ENCODE assay signal across 25 mouse cellular contexts in the genomic region with DNA sequence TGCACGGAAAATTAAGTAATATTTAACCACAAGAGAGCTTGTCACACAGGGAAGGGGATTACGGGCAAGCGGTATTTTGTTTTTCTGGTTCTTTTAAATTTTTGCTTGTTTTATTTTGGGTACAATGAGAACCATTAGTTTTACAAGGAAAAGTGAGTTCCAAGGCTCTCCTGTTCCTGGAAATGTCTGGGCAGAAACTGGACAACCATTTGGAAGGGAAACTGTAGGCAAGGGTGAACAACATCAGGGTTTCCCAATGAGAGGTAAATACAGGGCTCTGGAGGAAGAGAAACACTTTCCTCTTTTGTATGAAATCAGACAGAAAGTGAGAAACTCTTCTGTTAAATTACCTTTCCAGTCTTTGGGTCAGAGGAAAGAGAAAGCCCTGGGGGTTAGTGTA.
"Had no signal": no experiment of that assay in that cellular context is flagged by ENCODE, and none has a peak within 500 bp of the region (broad histone marks: within the 10 kb centered on the region; RNA-seq: fewer than 3 reads in every experiment).

No protein-coding gene starts in this region.

- H3K27me3 ChIP-seq: hindbrain, embryonic 12.5 days; intestine, embryonic 15.5 days; kidney, embryonic 15.5 days; limb, embryonic 13.5 days; limb, embryonic 15.5 days had no signal

- H3K36me3 ChIP-seq: hindbrain, embryonic 10.5 days; hindbrain, embryonic 12.5 days; intestine, embryonic 15.5 days; kidney, embryonic 15.5 days had no signal

- H3K9me3 ChIP-seq: hindbrain, embryonic 10.5 days; hindbrain, embryonic 12.5 days; intestine, embryonic 15.5 days; kidney, embryonic 15.5 days; limb, embryonic 13.5 days; limb, embryonic 15.5 days had no signal

- H3K4me3 ChIP-seq: gastrocnemius, adult 2 months; heart, adult 2 months; hindbrain, embryonic 10.5 days; hindbrain, embryonic 12.5 days; intestine, embryonic 15.5 days; kidney, embryonic 15.5 days; limb, embryonic 13.5 days; limb, embryonic 15.5 days had no signal

- H3K4me2 ChIP-seq: heart, embryonic 11.5 days; hindbrain, embryonic 12.5 days; hindbrain, embryonic 14.5 days; intestine, embryonic 15.5 days; kidney, embryonic 15.5 days; limb, embryonic 13.5 days; limb, embryonic 15.5 days; liver, embryonic 11.5 days had no signal

- H3K27ac ChIP-seq: gastrocnemius, adult 2 months; heart, adult 2 months; hindbrain, embryonic 10.5 days; hindbrain, embryonic 12.5 days; hindbrain, embryonic 14.5 days; intestine, embryonic 15.5 days; kidney, embryonic 15.5 days; kidney, postnatal 0 days; limb, embryonic 13.5 days; limb, embryonic 15.5 days; liver, embryonic 14.5 days had no signal

- H3K9ac ChIP-seq: hindbrain, embryonic 12.5 days; hindbrain, embryonic 14.5 days; intestine, embryonic 15.5 days; kidney, embryonic 15.5 days; limb, embryonic 13.5 days; limb, embryonic 15.5 days; liver, embryonic 14.5 days had no signal

- DNase-seq: gastrocnemius, adult 2 months; gastrocnemius, postnatal 10 days; gastrocnemius, postnatal 25 days; heart, adult 2 months; heart, postnatal 10 days; heart, postnatal 4 days; kidney, adult 18-20 months; kidney, adult 9 months; kidney, postnatal 14 days; kidney, postnatal 36 days; left cerebral cortex, postnatal 4 days had no signal

- H3K4me1 ChIP-seq: intestine, embryonic 15.5 days had no signal

- ATAC-seq: hindbrain, embryonic 16.5 days; inflammation-experienced regulatory T-cells, adult 6 months; intestine, embryonic 15.5 days; intestine, postnatal 0 days had no signal
